Mouse (Mus musculus) stomach, postnatal 0 days (tissue): ENCODE measurements around the gene Cdk2ap1. TPM values are rescaled to one million over a fixed set of nuclear protein-coding genes. Genes with fewer than 3 reads are reported as not detected.

Experiments
- ATAC-seq: fragments of 200-750 bp; cut with Nextera tagmentation; 2 replicates; pipeline ENCODE4 v1.8.0; 2017; ENCODE audit not compliant: low FRiP score, low TSS enrichment
- DNase-seq: peaks from one replicate; pipeline ENCODE4 v3.0.0-alpha.2; 2016; ENCODE audit warnings: low spot score
- H3K27ac ChIP-seq: fragments of 300-500 bp; sonication (generic); replicated peaks from 2 replicates; pipeline ENCODE4 v1.5.1; 2014; ENCODE audit warnings: mild to moderate bottlenecking, control low read depth
- H3K27me3 ChIP-seq: fragments of 300-500 bp; sonication (generic); 2 replicates; pipeline ENCODE4 v1.6.1; 2014; ENCODE audit warnings: low read length; ENCODE audit not compliant: control insufficient read depth, insufficient read depth
- H3K36me3 ChIP-seq: fragments of 300-500 bp; sonication (generic); 2 replicates; pipeline ENCODE4 v1.6.1; 2014; ENCODE audit warnings: low read length, mixed read lengths; ENCODE audit not compliant: control insufficient read depth, insufficient read depth
- H3K4me1 ChIP-seq: fragments of 300-500 bp; sonication (generic); replicated peaks from 2 replicates; pipeline ENCODE4 v1.6.1; 2014; ENCODE audit warnings: antibody characterized with exemption; ENCODE audit not compliant: control insufficient read depth, insufficient read depth
- H3K4me2 ChIP-seq: fragments of 300-500 bp; sonication (generic); replicated peaks from 2 replicates; pipeline ENCODE4 v1.6.1; 2014; ENCODE audit warnings: low read depth, mild to moderate bottlenecking, control low read depth, moderate library complexity
- H3K4me3 ChIP-seq: fragments of 300-500 bp; sonication (generic); 2 replicates; pipeline ENCODE4 v1.5.1; 2014; ENCODE audit warnings: low read depth, low read length, control low read depth
- H3K9ac ChIP-seq: fragments of 300-500 bp; sonication (generic); 2 replicates; pipeline ENCODE4 v1.6.1; 2014; ENCODE audit warnings: mild to moderate bottlenecking, low read length, control low read depth, mixed read lengths
- H3K9me3 ChIP-seq: fragments of 300-500 bp; sonication (generic); 2 replicates; pipeline ENCODE4 v1.6.1; 2016; ENCODE audit warnings: low read length; ENCODE audit not compliant: control insufficient read depth
- CTCF ChIP-seq: IDR thresholded peaks from 2 replicates; pipeline ENCODE4 v1.5.1; 2016; ENCODE audit warnings: antibody characterized with exemption, low read depth, mild to moderate bottlenecking, moderate library complexity
- EP300 ChIP-seq: optimal IDR thresholded peaks from 2 replicates; pipeline ENCODE3; 2016; ENCODE audit warnings: antibody characterized with exemption
- WGBS: fragments of 180-500 bp; shearing (Covaris S2); extraction: QIAGEN DNeasy Blood & Tissue Kit; methylation state at CpG from one replicate; pipeline ENCODE4 v1.1.7; 2014; 5-methylcytosine and 5-hydroxymethylcytosine counted together
- polyA plus RNA-seq: library from polyadenylated mRNA; unstranded; fragments of >200 nt; fragmentation: Nextera tagmentation; extraction: Ambion mirVana; gene quantifications from 2 replicates; pipeline ENCODE4 v1.2.1, GENCODE M21; 2015

The Cdk2ap1 gene
- polyA plus RNA-seq, 1 experiment from 2014 or later, result 57.6 TPM

GRCm38 (mm10) chr5:124337103-124337502 is 25.8 kb downstream of the Cdk2ap1 start:
- DNase-seq, result no peak
- no peaks in the 10 kb centered on the region for H3K9me3 ChIP-seq
- 91% methylated on average over 9 of the region's 9 CpGs for WGBS
- peak; percentile 11; the same call in 1 of the 2 replicates for ATAC-seq
- H3K27me3 ChIP-seq, result no peaks in the 10 kb centered on the region
- no peak overlapping the region for H3K9ac ChIP-seq
- no peak overlapping the region for H3K27ac ChIP-seq
- TF ChIP-seq CTCF, result no peak
- TF ChIP-seq EP300, result no peak
- no peaks in the 10 kb centered on the region for H3K36me3 ChIP-seq
- no peak overlapping the region for H3K4me3 ChIP-seq
- H3K4me1 ChIP-seq, result no peaks in the 10 kb centered on the region
- H3K4me2 ChIP-seq, result no peak overlapping the region

- H3K4me3 ChIP-seq, result no peak overlapping the region
- H3K27ac ChIP-seq, result peak overlapping the region; percentile 35; the same call in 1 of the 2 replicates
- 58% methylated on average over 6 of the region's 6 CpGs for WGBS
- ATAC-seq (no peak; the same call in 1 of the 2 replicates), DNase-seq (no peak)
- no peaks in the 10 kb centered on the region for H3K27me3 ChIP-seq
- TF ChIP-seq EP300, result no peak
- TF ChIP-seq CTCF, result no peak
- H3K4me1 ChIP-seq, result no peaks in the 10 kb centered on the region
- no peak overlapping the region for H3K9ac ChIP-seq
- no peak overlapping the region for H3K4me2 ChIP-seq
- H3K9me3 ChIP-seq, result no peaks in the 10 kb centered on the region
- H3K36me3 ChIP-seq, result no peaks in the 10 kb centered on the region
Observed at GRCm38 (mm10) chr5:124334392-124334791, 28.5 kb downstream of the Cdk2ap1 start.

- H3K9ac ChIP-seq, result no peak overlapping the region
- TF ChIP-seq EP300, result no peak
- TF ChIP-seq CTCF, result no peak
- ATAC-seq (no peak), DNase-seq (no peak)
- 94% methylated on average over 6 of the region's 6 CpGs for WGBS
- no peaks in the 10 kb centered on the region for H3K27me3 ChIP-seq
- H3K27ac ChIP-seq, result no peak overlapping the region
- no peaks in the 10 kb centered on the region for H3K9me3 ChIP-seq
- H3K4me1 ChIP-seq, result 0 out of 2 replicates have a peak, but pooled peaks cover 3% of the 10 kb centered on the region
- no peaks in the 10 kb centered on the region for H3K36me3 ChIP-seq
- no peak overlapping the region for H3K4me2 ChIP-seq
- H3K4me3 ChIP-seq, result no peak overlapping the region
Observed at GRCm38 (mm10) chr5:124330086-124330485, 32.8 kb downstream of the Cdk2ap1 start.

GRCm38 (mm10) chr5:124327510-124328364 is 35.1 kb downstream of the Cdk2ap1 start, which contains the start of the genes Mphosph9 and 2810006K23Rik:
Mphosph9 (minus strand) TSS chr5:124327972.
2810006K23Rik (plus strand) TSS chr5:124328089.
- peak; percentile 97 for ATAC-seq

GRCm38 (mm10) chr5:124326829-124327228 is 36.1 kb downstream of the Cdk2ap1 start:
- peak overlapping the region; percentile 64 for H3K4me3 ChIP-seq
- 0 out of 2 replicates have a peak, but pooled peaks cover 3% of the 10 kb centered on the region for H3K4me1 ChIP-seq
- no peaks in the 10 kb centered on the region for H3K9me3 ChIP-seq
- WGBS, result 5% methylated on average over 8 of the region's 8 CpGs
- H3K9ac ChIP-seq, result peak overlapping the region; percentile 67
- H3K4me2 ChIP-seq, result peak overlapping the region; percentile 64
- ATAC-seq (no peak), DNase-seq (no peak)
- TF ChIP-seq EP300 (no peak), CTCF (no peak)
- no peaks in the 10 kb centered on the region for H3K27me3 ChIP-seq
- no peaks in the 10 kb centered on the region for H3K36me3 ChIP-seq
- H3K27ac ChIP-seq, result peak overlapping the region; percentile 91; the same call in 1 of the 2 replicates

More at GRCm38 (mm10) chr5:124327510-124328364, 35.1 kb downstream of the Cdk2ap1 start, which contains the start of the genes Mphosph9 and 2810006K23Rik:
- H3K9me3 ChIP-seq, result no peaks in the 10 kb centered on the region
- peak within 1 kb of the TSS; percentile 68 for H3K9ac ChIP-seq
- H3K27me3 ChIP-seq, result no peaks in the 10 kb centered on the region
- no peak; the same call in 1 of the 2 replicates for TF ChIP-seq CTCF
- no peak for TF ChIP-seq EP300
- peak; percentile 100 for DNase-seq
- under 1% methylated on average over 72 of the region's 72 CpGs for WGBS
- peak within 1 kb of the TSS; percentile 83 for H3K4me2 ChIP-seq
- peak within 1 kb of the TSS; percentile 91 for H3K27ac ChIP-seq
- 0 out of 2 replicates have a peak, but pooled peaks cover 3% of the 10 kb centered on the region for H3K4me1 ChIP-seq
- no peaks in the 10 kb centered on the region for H3K36me3 ChIP-seq
- peak within 1 kb of the TSS; percentile 64 for H3K4me3 ChIP-seq

GRCm38 (mm10) chr5:124317648-124318047 is 45.2 kb downstream of the Cdk2ap1 start:
- no peaks in the 10 kb centered on the region for H3K9me3 ChIP-seq
- TF ChIP-seq CTCF, result no peak
- no peak for TF ChIP-seq EP300
- DNase-seq, result no peak
- WGBS, result 68% methylated on average over 7 of the region's 7 CpGs
- no peak overlapping the region for H3K27ac ChIP-seq
- no peaks in the 10 kb centered on the region for H3K4me1 ChIP-seq
- H3K27me3 ChIP-seq, result no peaks in the 10 kb centered on the region
- peaks cover under 1% of the 10 kb centered on the region; the same call in 1 of the 2 replicates for H3K36me3 ChIP-seq
- no peak for ATAC-seq
- H3K9ac ChIP-seq, result no peak overlapping the region
- H3K4me2 ChIP-seq, result no peak overlapping the region
- H3K4me3 ChIP-seq, result no peak overlapping the region
